Mouse (Mus musculus) cerebellum, postnatal 36 days (tissue): Measurements from ENCODE around the gene Gpr37l1.
A peak's percentile ranks its signal among the peaks of the same experiment; 100 is the strongest.
"Not testable (repeated sequence)": the region's sequence is repeated elsewhere in the genome, so short reads cannot be mapped to it uniquely, and the experiment has no call there.

Source experiments
- DNase-seq, 2 experiments: peaks; one replicate each; pipeline ENCODE4 v3.0.0; 2021 to 2022; ENCODE audit warnings: mixed read lengths in 2 of 2

Gene Gpr37l1

GRCm38 (mm10) chr1:135167435-135167834 lies at the start of gene Gpr37l1:
Gene Gpr37l1, minus strand, starts transcription at chr1:135167681.
- DNase-seq = peak in 1 of 2 experiments; percentile 40

- DNase-seq = no peak
These were observed 46.5 kb upstream of the Gpr37l1 start for GRCm38 (mm10) chr1:135213772-135214640.

- DNase-seq = no peak
These were observed 42.9 kb upstream of the Gpr37l1 start for GRCm38 (mm10) chr1:135210421-135210820.

- no peak for DNase-seq
These were observed 41.2 kb upstream of the Gpr37l1 start for GRCm38 (mm10) chr1:135208716-135209115.

DNA sequence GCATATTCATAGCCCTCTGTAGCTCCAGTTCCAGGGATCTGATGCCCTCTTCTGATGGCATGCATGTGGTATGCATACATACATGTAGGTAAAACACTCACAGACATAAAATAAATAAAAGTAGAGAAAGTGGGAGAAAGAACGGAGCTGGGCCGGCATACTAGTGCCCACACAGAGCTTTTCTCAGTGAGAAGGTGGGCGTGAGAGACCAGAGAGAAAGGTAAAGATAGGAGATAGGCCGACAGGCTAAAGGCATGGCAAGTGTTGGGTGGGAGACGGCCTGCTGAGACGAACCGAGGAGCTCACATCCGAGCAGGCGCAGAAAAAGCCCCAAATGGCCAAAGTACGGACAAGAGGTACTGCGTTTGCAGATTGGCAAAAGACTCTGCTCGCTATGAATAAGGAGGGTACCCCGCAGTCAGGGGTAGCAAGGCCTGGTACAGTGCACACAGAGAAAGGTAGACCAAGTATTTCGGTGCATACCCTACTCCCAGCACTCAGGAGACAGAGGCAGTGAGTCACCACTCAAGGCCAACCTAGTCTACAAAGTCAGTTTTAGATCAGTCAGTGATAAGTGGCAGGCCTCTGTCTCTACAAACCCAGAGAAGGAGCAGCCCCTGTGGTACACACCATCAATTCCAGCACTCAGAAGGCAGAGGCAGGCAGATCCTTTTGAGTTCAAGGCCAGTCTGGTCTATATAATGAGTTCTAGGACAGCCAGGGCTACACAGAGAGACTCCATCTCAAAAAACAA lies 39.3 kb upstream of the Gpr37l1 start:
- DNase-seq = no peak

DNA sequence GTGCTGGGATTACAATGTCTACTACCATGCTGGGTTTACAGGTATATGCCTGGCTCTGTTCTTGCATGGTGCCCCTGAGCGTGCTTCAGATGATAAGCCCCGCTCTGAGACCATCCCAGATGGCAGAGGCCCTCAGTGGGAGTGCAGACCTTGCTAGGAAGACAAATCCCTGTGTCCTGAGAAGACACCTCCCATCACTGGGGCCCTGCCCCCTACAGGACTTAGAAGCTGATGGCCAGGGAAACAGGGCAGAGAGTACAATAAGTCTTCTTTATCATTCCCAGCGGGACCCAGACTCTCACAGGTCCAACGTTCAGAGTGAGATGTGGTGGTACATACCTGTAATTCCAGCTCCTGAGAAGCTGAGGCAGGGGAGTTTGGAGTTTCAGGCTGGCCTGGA lies 37.8 kb upstream of the Gpr37l1 start:
- DNase-seq = no peak

- DNase-seq = no peak
These were observed 37.0 kb upstream of the Gpr37l1 start for GRCm38 (mm10) chr1:135204196-135205126.

DNA sequence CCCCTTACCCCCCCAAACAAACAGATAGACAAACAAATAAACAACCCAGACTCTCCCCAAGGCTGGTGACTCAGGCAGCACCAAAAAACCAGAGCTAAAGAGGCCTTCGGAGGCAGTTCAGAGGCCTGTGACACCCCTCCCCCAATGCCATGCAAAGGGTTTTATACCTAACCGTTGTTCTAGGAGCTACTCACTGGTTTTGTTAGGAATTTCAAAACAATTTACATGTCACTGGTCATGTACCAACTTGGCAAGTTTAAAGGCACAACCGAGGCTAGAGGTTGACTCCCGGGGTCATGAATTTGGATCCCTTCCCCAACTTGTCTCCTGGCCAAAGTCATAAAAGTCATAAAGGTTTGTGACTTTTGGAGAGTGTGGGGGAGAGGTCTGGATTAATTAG lies 32.9 kb upstream of the Gpr37l1 start:
- no peak for DNase-seq

DNA sequence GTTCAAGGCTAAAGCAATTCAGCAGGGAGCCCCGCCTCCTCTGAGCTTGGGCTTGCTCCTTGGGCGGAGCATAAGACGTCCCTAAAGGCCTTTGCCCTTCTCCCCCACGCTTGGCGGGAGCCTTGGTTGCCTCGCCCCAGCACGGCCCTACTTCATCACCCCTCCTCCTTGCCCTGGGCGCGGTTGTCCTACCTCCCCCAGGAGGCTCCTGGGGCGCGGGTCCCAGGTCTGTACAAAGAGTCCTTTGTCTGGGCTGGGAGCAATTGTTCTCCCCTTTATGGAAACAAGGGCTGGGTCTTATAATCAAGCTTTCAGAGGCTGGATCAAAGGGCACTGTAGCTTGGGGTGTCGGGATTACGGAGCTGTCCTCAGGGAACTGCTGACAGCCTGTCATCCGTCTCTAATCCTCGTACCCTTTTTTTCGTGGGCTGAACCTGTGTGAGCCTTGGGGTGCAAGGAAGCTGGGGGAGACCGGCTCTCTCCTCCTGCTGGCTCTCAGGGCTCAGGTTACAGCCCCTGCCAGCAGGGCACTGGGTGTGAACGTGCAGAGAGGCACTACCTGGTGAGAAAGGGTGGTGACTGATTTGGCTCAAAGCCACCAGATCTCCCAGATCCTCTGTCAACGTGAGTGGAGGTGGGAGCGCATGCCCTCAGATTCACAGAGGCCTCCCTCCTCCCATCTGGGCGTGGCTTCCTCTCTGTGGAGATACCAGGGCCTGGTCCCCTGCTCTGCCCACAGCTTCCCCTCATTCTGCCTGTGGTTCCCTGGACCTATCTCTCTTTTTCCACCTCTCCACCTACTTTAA lies 31.7 kb upstream of the Gpr37l1 start:
- no peak for DNase-seq

DNA sequence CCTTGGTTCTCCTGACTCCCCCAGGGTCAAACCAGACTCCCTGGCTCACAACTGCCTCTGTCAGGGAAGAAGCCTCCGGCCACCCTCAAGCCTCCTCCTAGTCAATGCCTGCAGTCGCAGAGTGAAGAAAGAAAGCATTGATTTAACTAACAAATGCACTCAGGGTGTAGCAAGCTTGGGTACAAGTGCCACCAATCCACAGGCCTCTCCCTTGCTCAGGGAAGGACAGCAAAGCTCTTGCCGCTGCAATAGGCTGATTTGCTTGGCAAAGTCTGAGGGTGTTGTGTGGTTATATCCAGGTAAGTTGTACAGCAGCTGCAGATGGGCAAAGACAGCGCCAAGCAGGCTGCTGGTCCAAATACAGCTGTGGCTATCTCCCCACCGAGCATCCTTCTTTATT lies 30.9 kb upstream of the Gpr37l1 start:
- DNase-seq = no peak

GRCm38 (mm10) chr1:135195907-135196440 lies 28.5 kb upstream of the Gpr37l1 start:
- no peak for DNase-seq

DNA sequence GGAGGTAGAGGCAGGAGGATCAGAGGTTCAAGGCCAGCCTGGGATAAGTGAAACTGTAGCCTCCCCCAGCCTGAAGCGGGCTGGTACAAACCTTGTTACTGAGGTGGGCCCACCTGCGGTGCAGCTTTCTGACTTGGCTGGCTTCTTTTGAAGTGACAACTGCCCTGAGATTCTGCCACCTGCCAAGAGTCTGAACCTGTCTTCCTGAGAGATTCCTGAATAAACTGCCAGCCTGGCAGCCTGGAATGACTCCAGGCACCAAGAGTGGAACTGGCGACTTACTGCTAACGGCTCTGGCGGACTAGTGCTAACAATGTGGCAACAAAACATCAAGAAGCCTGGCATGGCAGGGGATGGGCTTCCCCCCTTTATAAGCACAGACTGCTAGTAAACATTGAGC lies 26.9 kb upstream of the Gpr37l1 start:
- peak; percentile 57 to 66 for DNase-seq

DNA sequence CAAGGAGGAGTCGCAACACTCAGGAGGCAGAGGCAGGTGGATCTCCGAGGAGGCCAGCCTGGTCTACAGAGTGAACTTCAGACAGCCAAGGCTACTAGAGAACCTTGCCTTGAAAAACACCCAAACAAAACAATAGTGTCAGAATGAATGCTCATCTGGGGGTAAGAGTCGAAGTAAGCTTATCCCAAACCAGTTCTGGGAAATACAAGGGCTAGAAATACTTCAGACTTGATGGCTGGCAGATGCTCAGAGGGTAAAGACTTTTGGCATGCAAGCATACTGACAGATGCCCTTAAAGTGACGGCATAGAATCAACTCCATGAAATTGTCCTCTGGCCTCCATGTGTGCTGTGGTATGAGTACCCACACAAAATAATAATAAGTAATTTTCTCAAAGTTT lies 21.7 kb upstream of the Gpr37l1 start:
- no peak for DNase-seq

DNA sequence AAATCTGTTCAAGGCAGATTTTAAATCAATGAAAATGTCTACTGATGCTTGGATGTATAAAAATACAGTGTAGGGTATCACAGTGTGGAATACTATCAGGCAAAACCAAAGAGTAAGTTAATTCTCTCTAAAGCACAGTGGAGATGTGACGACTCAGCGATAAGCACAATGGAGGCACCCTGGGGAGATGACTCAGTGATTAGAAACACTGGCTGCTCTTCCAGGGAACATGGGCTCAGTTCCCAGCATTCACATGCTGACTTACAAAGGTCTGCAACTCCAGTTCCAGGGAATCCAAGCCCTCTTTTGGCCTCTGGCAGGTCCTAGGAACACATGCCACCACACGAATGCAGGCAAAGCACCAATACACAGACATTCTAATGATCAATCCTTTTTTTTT lies 20.7 kb upstream of the Gpr37l1 start:
- DNase-seq = no peak

DNA sequence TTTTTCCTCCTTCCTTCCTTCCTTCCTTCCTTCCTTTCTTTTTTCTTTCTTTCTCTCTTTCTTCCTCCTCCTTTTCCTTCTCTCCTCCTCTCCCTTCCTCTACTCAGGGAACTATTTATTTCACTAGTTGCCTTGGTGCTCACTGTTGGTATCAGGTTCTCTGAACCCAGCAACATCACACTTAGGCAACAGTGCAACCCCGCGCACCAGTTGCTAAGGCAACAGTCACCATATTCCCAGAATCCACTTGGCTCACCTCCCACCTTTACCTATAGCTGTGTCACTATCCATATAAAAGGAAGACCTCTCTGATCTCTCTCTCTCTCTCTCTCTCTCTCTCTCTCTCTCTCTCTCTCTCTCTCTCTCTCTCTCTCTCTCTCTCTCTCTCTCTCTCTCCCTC lies 19.5 kb upstream of the Gpr37l1 start:
- not testable (repeated sequence) for DNase-seq

GRCm38 (mm10) chr1:135186427-135186826 lies 18.9 kb upstream of the Gpr37l1 start:
- DNase-seq = peak; percentile 30 to 33

DNA sequence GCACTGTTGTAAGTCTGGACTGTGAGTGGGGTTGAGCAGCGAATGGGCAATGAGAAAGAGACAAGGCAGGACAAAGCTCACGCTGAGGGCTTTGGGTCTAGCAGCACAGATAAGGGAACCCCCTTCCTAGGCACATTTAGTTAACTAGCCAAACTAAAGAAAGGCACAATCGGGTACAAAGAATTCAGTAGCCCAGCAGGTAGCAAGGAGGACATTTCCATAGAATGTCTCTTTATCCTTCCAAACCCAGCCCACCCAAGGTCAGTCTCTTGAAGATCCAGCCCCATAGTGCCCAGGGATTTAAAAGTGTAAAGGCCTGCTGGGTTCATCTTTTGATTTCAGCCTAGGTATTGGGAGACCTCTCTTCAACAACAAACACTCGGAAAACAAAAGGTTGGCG lies 18.5 kb upstream of the Gpr37l1 start:
- no peak for DNase-seq

GRCm38 (mm10) chr1:135183941-135184570 lies 16.6 kb upstream of the Gpr37l1 start:
- DNase-seq = no peak

DNA sequence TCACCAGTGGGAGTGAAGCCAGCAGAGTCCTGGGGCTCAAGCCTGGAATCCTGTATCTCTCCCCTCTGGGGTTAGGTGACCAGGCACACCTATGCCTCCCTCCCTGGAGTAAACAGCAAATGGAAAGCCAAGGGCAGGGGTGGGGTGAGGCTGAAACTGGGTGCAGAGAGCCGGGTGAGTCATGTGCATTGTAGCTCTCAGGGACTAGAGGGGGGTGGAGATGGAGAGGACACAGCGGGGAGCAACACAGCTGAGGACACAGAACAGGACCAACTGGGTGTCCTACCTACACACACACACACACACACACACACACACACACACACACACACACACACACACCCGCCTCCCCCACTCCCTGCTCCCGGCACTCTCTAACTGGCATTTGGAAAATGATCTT lies 16.0 kb upstream of the Gpr37l1 start:
- no peak for DNase-seq

DNA sequence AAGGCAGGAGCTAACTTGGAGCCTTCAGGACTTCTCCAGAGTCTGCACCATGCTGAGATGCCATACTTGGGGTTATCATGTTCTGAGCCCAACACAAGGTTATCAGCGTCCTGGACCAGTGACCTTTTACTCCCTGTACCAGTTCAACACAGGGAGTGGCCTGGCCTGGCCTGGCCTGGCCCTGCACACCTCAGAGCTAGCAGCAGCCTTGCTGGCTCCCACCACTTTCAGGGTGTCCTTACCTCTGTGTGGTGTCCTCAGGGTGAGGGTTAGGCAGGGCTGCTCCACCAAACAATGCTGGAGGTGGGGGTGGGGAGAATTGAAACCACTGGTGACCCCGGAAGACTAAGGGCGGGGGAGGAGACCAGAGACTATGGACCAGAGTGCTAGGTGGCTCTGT lies 15.5 kb upstream of the Gpr37l1 start:
- DNase-seq = no peak
